Mouse (Mus musculus) frontal cortex, postnatal 14 days (tissue): ENCODE results near the gene Gm10142.
"Not testable (repeated sequence)": the region's sequence is repeated elsewhere in the genome, so short reads cannot be mapped to it uniquely, and the experiment has no call there.

Experiments
- DNase-seq, 2 experiments: peaks; one replicate each; pipeline ENCODE4 v3.0.0; 2022; ENCODE audit warnings: low spot score in 2 of 2

Gm10142 gene

GRCm38 (mm10) chr10:77715507-77715906, at the start of gene Gm10142:
TSS of gene Gm10142 (plus strand) at chr10:77715807.
- DNase-seq: no peak

GRCm38 (mm10) chr10:77666342-77666741, 49.3 kb upstream of the Gm10142 start:
- DNase-seq: no peak

GRCm38 (mm10) chr10:77667402-77667801, 48.2 kb upstream of the Gm10142 start:
- no peak for DNase-seq

GRCm38 (mm10) chr10:77670710-77671109, 44.9 kb upstream of the Gm10142 start:
- no peak for DNase-seq

- no peak for DNase-seq
These were observed 44.1 kb upstream of the Gm10142 start for GRCm38 (mm10) chr10:77671519-77671918.

GRCm38 (mm10) chr10:77673765-77674164, 41.8 kb upstream of the Gm10142 start:
- no peak for DNase-seq

GRCm38 (mm10) chr10:77677562-77677961, 38.0 kb upstream of the Gm10142 start:
- DNase-seq: no peak

- no peak for DNase-seq
These were observed 32.6 kb upstream of the Gm10142 start for GRCm38 (mm10) chr10:77682994-77683393.

GRCm38 (mm10) chr10:77684181-77684580, 31.4 kb upstream of the Gm10142 start:
- DNase-seq: no peak

- DNase-seq: no peak
These were observed 29.5 kb upstream of the Gm10142 start, which contains the start of gene Tspear for GRCm38 (mm10) chr10:77685895-77686664. TSS of gene Tspear (plus strand) at chr10:77686569.

GRCm38 (mm10) chr10:77687021-77687420, 28.6 kb upstream of the Gm10142 start:
- no peak for DNase-seq

- not testable (repeated sequence) for DNase-seq
These were observed 25.2 kb upstream of the Gm10142 start, which contains the start of gene Gm19402 for GRCm38 (mm10) chr10:77690356-77690807. TSS of gene Gm19402 (minus strand) at chr10:77690757.

GRCm38 (mm10) chr10:77697133-77697532, 18.5 kb upstream of the Gm10142 start, which contains the start of gene Gm9508:
TSS of gene Gm9508 (minus strand) at chr10:77697233.
- no peak for DNase-seq

GRCm38 (mm10) chr10:77706326-77706725, 9.3 kb upstream of the Gm10142 start, which contains the start of gene Gm10272:
TSS of gene Gm10272 (plus strand) at chr10:77706626.
- no peak for DNase-seq

- no peak for DNase-seq
These were observed 5.8 kb upstream of the Gm10142 start for GRCm38 (mm10) chr10:77709831-77710230.

- not testable (repeated sequence) for DNase-seq
These were observed 4.5 kb upstream of the Gm10142 start, which contains the start of gene Gm10024 for GRCm38 (mm10) chr10:77711157-77711556. TSS of gene Gm10024 (plus strand) at chr10:77711457.

- DNase-seq: no peak
These were observed 1.9 kb upstream of the Gm10142 start for GRCm38 (mm10) chr10:77713734-77714133.

GRCm38 (mm10) chr10:77720299-77720698, 4.7 kb downstream of the Gm10142 start, which contains the start of gene Krtap12-1:
TSS of gene Krtap12-1 (plus strand) at chr10:77720599.
- DNase-seq: not testable (repeated sequence)

GRCm38 (mm10) chr10:77724855-77725254, 9.2 kb downstream of the Gm10142 start:
- DNase-seq: no peak

- DNase-seq: no peak
These were observed 10.6 kb downstream of the Gm10142 start, which contains the start of gene Gm10100 for GRCm38 (mm10) chr10:77726186-77726585. TSS of gene Gm10100 (plus strand) at chr10:77726486.

GRCm38 (mm10) chr10:77728280-77728679, 12.7 kb downstream of the Gm10142 start:
- no peak for DNase-seq

GRCm38 (mm10) chr10:77729241-77729640, 13.6 kb downstream of the Gm10142 start:
- no peak for DNase-seq

GRCm38 (mm10) chr10:77735928-77736327, 20.3 kb downstream of the Gm10142 start:
- DNase-seq: no peak
